In genomic region chr19:9920835-9921784, GRCm38 (mm10) we compare ENCODE assay signal across 9 mouse cellular contexts. TPM values are rescaled to one million over a fixed set of nuclear protein-coding genes. Genes with fewer than 3 reads are reported as not detected.
DNase-seq lines count a peak whose midpoint lies in the region; ATAC-seq and TF ChIP-seq lines count a peak whose summit lies in the region.
"Had no signal": no experiment of that assay in that cellular context is flagged by ENCODE, and none has a peak within 500 bp of the region (broad histone marks: within the 10 kb centered on the region; RNA-seq: fewer than 3 reads in every experiment).

No protein-coding gene starts in this region.

- H3K4me3 ChIP-seq in forebrain, embryonic 14.5 days (ENCODE audit: low read depth, low read length), result no peak overlapping the region
- H3K4me3 ChIP-seq in forebrain, embryonic 12.5 days (replicated peaks), result no peak overlapping the region
- H3K4me3 ChIP-seq in kidney, adult 2 months (ENCODE audit: insufficient read depth, low read depth, low read length), result no peak overlapping the region
- H3K4me3 ChIP-seq in liver, embryonic 16.5 days (ENCODE audit: low read depth, low read length), result no peak overlapping the region
- H3K4me3 ChIP-seq: hindbrain, embryonic 15.5 days had no signal

- ATAC-seq in forebrain, embryonic 14.5 days, result no peak
- ATAC-seq in forebrain, embryonic 12.5 days (ENCODE audit: low FRiP score), result no peak
- ATAC-seq in liver, embryonic 16.5 days (ENCODE audit: low read depth), result 0 out of 2 replicates have a peak, but pooled peaks have one; percentile 45

- no peaks in the 10 kb centered on the region for H3K27me3 ChIP-seq in forebrain, embryonic 14.5 days (replicated peaks; ENCODE audit: control insufficient read depth, insufficient read depth, low read length)
- no peaks in the 10 kb centered on the region for H3K27me3 ChIP-seq in forebrain, embryonic 12.5 days
- H3K27me3 ChIP-seq in kidney, adult 2 months (replicated peaks; ENCODE audit: control insufficient read depth, insufficient read depth, low read length), result no peaks in the 10 kb centered on the region
- no peaks in the 10 kb centered on the region for H3K27me3 ChIP-seq in liver, embryonic 16.5 days (ENCODE audit: control insufficient read depth, insufficient read depth, low read depth, low read length)
- H3K27me3 ChIP-seq: hindbrain, embryonic 15.5 days had no signal

- H3K9ac ChIP-seq in forebrain, embryonic 14.5 days (ENCODE audit: low read length), result no peak overlapping the region
- H3K9ac ChIP-seq in forebrain, embryonic 12.5 days, result no peak overlapping the region
- no peak overlapping the region for H3K9ac ChIP-seq in liver, embryonic 16.5 days (ENCODE audit: low read depth, low read length)
- H3K9ac ChIP-seq: hindbrain, embryonic 15.5 days had no signal

- no peaks in the 10 kb centered on the region for H3K9me3 ChIP-seq in forebrain, embryonic 14.5 days (replicated peaks; ENCODE audit: control insufficient read depth, low read length)
- no peaks in the 10 kb centered on the region for H3K9me3 ChIP-seq in forebrain, embryonic 12.5 days
- no peaks in the 10 kb centered on the region for H3K9me3 ChIP-seq in liver, embryonic 16.5 days (replicated peaks; ENCODE audit: control insufficient read depth, low read length)
- H3K9me3 ChIP-seq: hindbrain, embryonic 15.5 days had no signal

- H3K4me1 ChIP-seq in forebrain, embryonic 14.5 days (ENCODE audit: control insufficient read depth, insufficient read depth, low read length), result peaks cover 13% of the 10 kb centered on the region; the same call in 1 of the 2 replicates
- H3K4me1 ChIP-seq in forebrain, embryonic 12.5 days, result peaks cover 22% of the 10 kb centered on the region
- H3K4me1 ChIP-seq in kidney, adult 2 months (ENCODE audit: control insufficient read depth, insufficient read depth, low read length), result peaks cover 6% of the 10 kb centered on the region
- peaks cover 14% of the 10 kb centered on the region for H3K4me1 ChIP-seq in liver, embryonic 16.5 days (ENCODE audit: control insufficient read depth, low read depth, low read length)

- no peak for TF ChIP-seq POLR2A in kidney, adult 2 months (IDR thresholded peaks at IDR 0.05; ENCODE audit: low read depth, low read length)

- WGBS in forebrain, embryonic 14.5 days, result 65% methylated on average over 13 of the region's 13 CpGs
- 63% methylated on average over 13 of the region's 13 CpGs for WGBS in forebrain, embryonic 12.5 days
- 58% methylated on average over 13 of the region's 13 CpGs for WGBS in kidney, adult 2 months
- 56% methylated on average over 13 of the region's 13 CpGs for WGBS in liver, embryonic 16.5 days (ENCODE audit: insufficient replicate concordance)

- TF ChIP-seq CTCF in kidney, adult 2 months (conservative IDR thresholded peaks at IDR 0.05; ENCODE audit: insufficient read depth, insufficient read length, low read depth, low read length), result peak; percentile 71

- no peak overlapping the region for H3K4me2 ChIP-seq in forebrain, embryonic 14.5 days (ENCODE audit: low read length)
- H3K4me2 ChIP-seq in forebrain, embryonic 12.5 days, result no peak overlapping the region
- no peak overlapping the region for H3K4me2 ChIP-seq in liver, embryonic 16.5 days (ENCODE audit: low read depth, low read length)
- H3K4me2 ChIP-seq: hindbrain, embryonic 15.5 days had no signal

- H3K27ac ChIP-seq in forebrain, embryonic 14.5 days (ENCODE audit: low read depth, low read length), result peak overlapping the region; percentile 14; the same call in 1 of the 2 replicates
- no peak overlapping the region for H3K27ac ChIP-seq in forebrain, embryonic 12.5 days
- H3K27ac ChIP-seq in kidney, adult 2 months (ENCODE audit: insufficient read depth, low read depth, low read length), result no peak overlapping the region
- no peak overlapping the region for H3K27ac ChIP-seq in liver, embryonic 16.5 days (ENCODE audit: low read length)

- DNase-seq in forebrain, embryonic 14.5 days (ENCODE audit: low spot score), result no peak
- DNase-seq in MN1 (ENCODE audit: low spot score), result peak; percentile 54
- DNase-seq in gastrocnemius, adult 18-20 months (ENCODE audit: low spot score), result peak; percentile 77
- DNase-seq in kidney, adult 2 months, result peak; percentile 82
- DNase-seq in spleen, postnatal 36 days (ENCODE audit: low spot score in 2 of 2), result peak; percentile 54 to 63
- DNase-seq in frontal cortex, postnatal 36 days (ENCODE audit: low spot score in 2 of 2), result no peak

- H3K36me3 ChIP-seq in forebrain, embryonic 14.5 days (ENCODE audit: control insufficient read depth, insufficient read depth, low read length), result no peaks in the 10 kb centered on the region
- H3K36me3 ChIP-seq in forebrain, embryonic 12.5 days (replicated peaks), result no peaks in the 10 kb centered on the region
- no peaks in the 10 kb centered on the region for H3K36me3 ChIP-seq in kidney, adult 2 months (ENCODE audit: control insufficient read depth, insufficient read depth, low read length)
- no peaks in the 10 kb centered on the region for H3K36me3 ChIP-seq in liver, embryonic 16.5 days (ENCODE audit: control insufficient read depth, insufficient read depth)
- H3K36me3 ChIP-seq: hindbrain, embryonic 15.5 days had no signal

RNA-seq across cellular contexts. Expression of gene Incenp, which starts 21.8 kb away (rescaled TPM):
- polyA plus RNA-seq in forebrain, embryonic 14.5 days (2014; fragmentation: Nextera tagmentation; extraction: Ambion mirVana), result 39.8 and 41.0 TPM in 2 replicates
- polyA plus RNA-seq in forebrain, embryonic 12.5 days (2016; fragmentation: Nextera tagmentation; extraction: Ambion mirVana), result 147 and 149 TPM in 2 replicates
- total RNA-seq in gastrocnemius, adult 18-20 months (2021), result 1 to 10 TPM; 1.4 to 1.7 TPM
- 3.9 and 4.7 TPM in 2 replicates for polyA plus RNA-seq in kidney, adult 2 months (2012; rRNA removed)
- polyA plus RNA-seq in liver, embryonic 16.5 days (2015; fragmentation: Nextera tagmentation; extraction: Ambion mirVana), result 76.2 and 79.7 TPM in 2 replicates

RNA-seq across cellular contexts. Expression of gene Fth1, which starts 59.3 kb away (rescaled TPM):
- 1,442 and 1,550 TPM in 2 replicates for polyA plus RNA-seq in forebrain, embryonic 14.5 days (2014; fragmentation: Nextera tagmentation; extraction: Ambion mirVana)
- 1,239 and 1,358 TPM in 2 replicates for polyA plus RNA-seq in forebrain, embryonic 12.5 days (2016; fragmentation: Nextera tagmentation; extraction: Ambion mirVana)
- 1,000 to 10,000 TPM; 2,098 to 2,234 TPM for total RNA-seq in gastrocnemius, adult 18-20 months (2021)
- 8,110 and 8,726 TPM in 2 replicates for polyA plus RNA-seq in kidney, adult 2 months (2012; rRNA removed)
- polyA plus RNA-seq in liver, embryonic 16.5 days (2015; fragmentation: Nextera tagmentation; extraction: Ambion mirVana), result 3,514 and 3,691 TPM in 2 replicates

Comparison
In these comparisons a context has a peak if more than half of its experiments do, and no peak if none do; other contexts are left out.
1. DNase-seq: peak in MN1 (single experiment), gastrocnemius, adult 18-20 months (single experiment), kidney, adult 2 months (single experiment) and spleen, postnatal 36 days (2 of 2); none in forebrain, embryonic 14.5 days (single experiment) and frontal cortex, postnatal 36 days (0 of 2).